Mouse (Mus musculus) heart, postnatal 10 days (tissue): ENCODE measurements around the gene Emx2. TPM values are rescaled to one million over a fixed set of nuclear protein-coding genes. Genes with fewer than 3 reads are reported as not detected.

ENCODE experiments used
- DNase-seq, 2 experiments: peaks; one replicate each; pipeline ENCODE4 v3.0.0; 2021
- intact Hi-C: fragments of 180-260 bp; cut with DNase I; formaldehyde crosslinking; loops from one replicate; pipeline ENCODE4 v1.15.1; 2025
- total RNA-seq, 2 experiments: library from RNA; stranded (reverse); gene quantifications; 2 replicates each; pipeline ENCODE4 v1.2.3; 2021

Emx2 gene
- total RNA-seq, 2 experiments from 2014 or later = not detected

DNA sequence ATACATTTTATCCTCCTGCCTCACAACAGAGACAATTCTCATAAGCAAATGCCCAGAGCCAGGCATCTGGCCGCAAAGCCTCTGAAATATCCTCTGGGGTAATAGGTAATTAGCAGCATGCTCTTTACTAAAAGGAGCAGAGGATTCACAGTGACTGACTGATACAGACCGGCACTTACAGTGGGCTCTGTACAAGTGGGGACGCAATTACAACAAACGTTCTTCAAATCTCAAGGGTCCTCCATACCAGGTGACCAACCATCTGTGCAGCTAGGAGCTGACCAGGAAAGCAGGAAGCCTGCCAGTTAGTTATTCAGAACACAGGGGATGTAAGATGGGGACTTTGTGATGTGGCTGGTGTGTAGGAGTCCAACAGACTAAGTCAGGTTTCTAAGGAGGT is 38.7 kb downstream of the Emx2 start:
- intact Hi-C loops = no loop called here
- DNase-seq = no peak

DNA sequence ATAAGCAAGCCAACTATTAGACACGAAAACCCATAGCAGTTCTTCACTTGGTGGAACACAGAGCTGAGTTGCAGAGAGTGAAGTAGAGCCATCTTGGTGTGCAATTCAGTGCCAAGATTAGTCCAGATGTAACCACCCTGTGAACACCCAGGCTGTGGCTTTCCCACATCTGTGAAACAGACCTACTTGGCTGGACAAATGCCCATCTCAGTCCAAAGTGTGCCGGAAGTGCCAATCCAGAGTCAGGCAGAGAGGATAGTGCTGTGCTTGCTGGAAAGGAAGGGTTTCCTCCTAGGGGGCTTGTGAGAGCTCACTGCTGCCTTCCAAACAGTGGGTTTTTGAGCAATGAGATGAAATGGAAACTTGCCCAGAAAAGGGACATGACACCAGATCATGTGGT is 50.7 kb downstream of the Emx2 start:
- intact Hi-C loops = no loop called here

DNA sequence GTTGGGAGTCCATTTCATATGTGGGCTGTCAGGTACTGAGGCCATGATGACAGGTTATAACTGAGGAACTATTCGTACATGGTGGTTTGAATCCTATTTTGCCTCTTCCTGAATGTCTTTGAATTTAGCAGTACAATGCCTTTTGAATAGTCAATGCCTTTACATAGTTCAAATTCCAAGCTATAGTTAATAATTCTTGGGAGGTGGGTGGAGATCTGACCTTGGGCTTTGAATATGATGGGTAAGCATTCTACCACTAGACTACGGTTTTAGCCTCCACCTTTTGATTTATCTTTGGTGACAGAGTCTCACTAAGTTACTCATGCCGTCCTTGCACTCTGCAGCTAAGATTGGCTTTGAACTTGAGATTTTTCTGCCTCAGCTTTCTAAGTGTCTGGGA is 55.0 kb downstream of the Emx2 start:
- DNase-seq = no peak
- intact Hi-C loops = no loop called here

More for the DNA sequence above, 50.7 kb downstream of the Emx2 start:
- no peak for DNase-seq

Other genes starting within 250 kb of the Emx2 start
- gene Kcnk18, start 239.2 kb upstream of the Emx2 start, total RNA-seq = not detected
- 1 to 10 TPM; 1.1 to 1.4 TPM for gene Slc18a2, start 197.5 kb upstream of the Emx2 start, total RNA-seq
- 100 to 1,000 TPM; 323 to 397 TPM for gene Rps12-ps3, start 136.1 kb upstream of the Emx2 start, total RNA-seq
- gene Pdzd8, start 112.6 kb upstream of the Emx2 start, total RNA-seq = 10 to 100 TPM; 30.4 to 31.3 TPM